Mouse (Mus musculus) cortical plate, adult 2 months (tissue): ENCODE measurements around the gene Slc13a4.

Source experiments
- CTCF ChIP-seq: fragments of 200-500 bp; IDR thresholded peaks from 2 replicates; pipeline ENCODE4 v1.5.1; 2011; ENCODE audit warnings: mild to moderate bottlenecking, control low read depth, low read length; ENCODE audit not compliant: insufficient read depth; ENCODE audit errors: extremely low read depth
- POLR2A ChIP-seq: fragments of 200-500 bp; IDR thresholded peaks from 2 replicates; pipeline ENCODE4 v1.6.1; 2011; ENCODE audit warnings: mild to moderate bottlenecking, low read length, control low read depth; ENCODE audit not compliant: insufficient read depth; ENCODE audit errors: extremely low read depth

DNA sequence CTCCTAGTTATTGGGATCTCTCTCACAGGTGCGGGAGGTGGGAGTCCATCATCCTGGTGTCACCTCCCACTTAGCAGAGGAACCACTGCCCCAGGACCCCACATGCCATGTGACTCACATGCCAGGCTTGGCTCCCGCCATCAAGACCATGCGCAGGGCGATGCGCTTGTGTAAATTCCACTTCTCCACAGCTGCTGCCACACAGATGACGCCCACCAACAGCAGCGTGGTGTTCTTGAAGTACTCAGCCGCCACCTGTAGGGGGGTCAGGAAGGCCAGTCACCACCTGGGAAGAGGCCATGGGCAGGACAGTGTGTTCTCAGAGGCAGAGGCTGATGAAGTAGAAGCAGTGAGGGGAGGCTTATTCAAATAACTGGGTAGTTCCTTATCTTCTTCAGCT is 18.3 kb downstream of the Slc13a4 start:
- TF ChIP-seq CTCF: no peak
- TF ChIP-seq POLR2A: no peak
